Comparison of ENCODE assay signal across 27 mouse cellular contexts in genomic region chr5:127979329-127980002, GRCm38 (mm10).
DNase-seq lines count a peak whose midpoint lies in the region; ATAC-seq and TF ChIP-seq lines count a peak whose summit lies in the region.
"Had no signal": no experiment of that assay in that cellular context is flagged by ENCODE, and none has a peak within 500 bp of the region (broad histone marks: within the 10 kb centered on the region; RNA-seq: fewer than 3 reads in every experiment).

No protein-coding gene starts in this region.

- no peaks in the 10 kb centered on the region for H3K9me3 ChIP-seq in intestine, embryonic 14.5 days (ENCODE audit: control insufficient read depth, low read length)
- H3K9me3 ChIP-seq in hindbrain, embryonic 12.5 days (replicated peaks) = no peaks in the 10 kb centered on the region
- H3K9me3 ChIP-seq: embryonic facial prominence, embryonic 13.5 days; forebrain, embryonic 13.5 days; heart, embryonic 10.5 days; hindbrain, embryonic 15.5 days; limb, embryonic 15.5 days; neural tube, embryonic 13.5 days; stomach, embryonic 15.5 days had no signal

- no peak for TF ChIP-seq CTCF in kidney, adult 2 months (conservative IDR thresholded peaks at IDR 0.05; ENCODE audit: insufficient read depth, insufficient read length, low read depth, low read length)

- no peak overlapping the region for H3K4me2 ChIP-seq in intestine, embryonic 14.5 days (ENCODE audit: low read length)
- H3K4me2 ChIP-seq in hindbrain, embryonic 12.5 days (replicated peaks) = no peak overlapping the region
- H3K4me2 ChIP-seq: embryonic facial prominence, embryonic 13.5 days; forebrain, embryonic 13.5 days; hindbrain, embryonic 15.5 days; limb, embryonic 15.5 days; neural tube, embryonic 13.5 days; stomach, embryonic 15.5 days had no signal

- 0 out of 2 replicates have a peak, but pooled peaks have one; percentile 50 for ATAC-seq in intestine, embryonic 14.5 days (replicated peaks; ENCODE audit: low FRiP score, low TSS enrichment, low read depth)
- no peak for ATAC-seq in hindbrain, embryonic 12.5 days (ENCODE audit: low FRiP score)
- ATAC-seq: CD4-positive, CD25-positive, alpha-beta regulatory T cell, adult 4 months; forebrain, embryonic 13.5 days; midbrain, embryonic 16.5 days had no signal

- no peak overlapping the region for H3K9ac ChIP-seq in intestine, embryonic 14.5 days (ENCODE audit: low read length)
- no peak overlapping the region for H3K9ac ChIP-seq in hindbrain, embryonic 12.5 days
- H3K9ac ChIP-seq: embryonic facial prominence, embryonic 13.5 days; forebrain, embryonic 13.5 days; hindbrain, embryonic 15.5 days; limb, embryonic 15.5 days; neural tube, embryonic 13.5 days; stomach, embryonic 15.5 days had no signal

- H3K4me1 ChIP-seq in kidney, adult 2 months (ENCODE audit: control insufficient read depth, insufficient read depth, low read length) = no peaks in the 10 kb centered on the region
- H3K4me1 ChIP-seq in intestine, embryonic 14.5 days (replicated peaks; ENCODE audit: control insufficient read depth, insufficient read depth, low read length) = no peaks in the 10 kb centered on the region
- H3K4me1 ChIP-seq in hindbrain, embryonic 12.5 days = peaks cover 7% of the 10 kb centered on the region
- H3K4me1 ChIP-seq: embryonic facial prominence, embryonic 13.5 days; heart, embryonic 10.5 days; limb, embryonic 15.5 days; stomach, embryonic 15.5 days had no signal

- H3K27me3 ChIP-seq in kidney, adult 2 months (replicated peaks; ENCODE audit: control insufficient read depth, insufficient read depth, low read length) = no peaks in the 10 kb centered on the region
- H3K27me3 ChIP-seq in intestine, embryonic 14.5 days (replicated peaks; ENCODE audit: control insufficient read depth, insufficient read depth, low read length) = no peaks in the 10 kb centered on the region
- H3K27me3 ChIP-seq in hindbrain, embryonic 12.5 days = no peaks in the 10 kb centered on the region
- H3K27me3 ChIP-seq: embryonic facial prominence, embryonic 13.5 days; forebrain, embryonic 13.5 days; hindbrain, embryonic 15.5 days; limb, embryonic 15.5 days; neural tube, embryonic 13.5 days; stomach, embryonic 15.5 days had no signal

- WGBS in kidney, adult 2 months = 40% methylated on average over 6 of the region's 6 CpGs
- WGBS in intestine, embryonic 14.5 days = 36% methylated on average over 6 of the region's 6 CpGs
- WGBS in hindbrain, embryonic 12.5 days = 60% methylated on average over 6 of the region's 6 CpGs

- no peak for TF ChIP-seq POLR2A in kidney, adult 2 months (IDR thresholded peaks at IDR 0.05; ENCODE audit: low read depth, low read length)

- H3K4me3 ChIP-seq in kidney, adult 2 months (ENCODE audit: insufficient read depth, low read depth, low read length) = no peak overlapping the region
- H3K4me3 ChIP-seq in intestine, embryonic 14.5 days (ENCODE audit: low read depth, low read length) = no peak overlapping the region
- H3K4me3 ChIP-seq in hindbrain, embryonic 12.5 days = no peak overlapping the region
- H3K4me3 ChIP-seq: embryonic facial prominence, embryonic 13.5 days; erythroblast, embryonic 14.5 days; forebrain, embryonic 13.5 days; gastrocnemius, adult 2 months; heart, embryonic 10.5 days; hindbrain, embryonic 15.5 days; limb, embryonic 15.5 days; myocyte; neural tube, embryonic 13.5 days; stomach, embryonic 15.5 days had no signal

- H3K27ac ChIP-seq in kidney, adult 2 months (ENCODE audit: insufficient read depth, low read depth, low read length) = no peak overlapping the region
- H3K27ac ChIP-seq in intestine, embryonic 14.5 days (ENCODE audit: low read depth) = no peak overlapping the region
- no peak overlapping the region for H3K27ac ChIP-seq in hindbrain, embryonic 12.5 days
- H3K27ac ChIP-seq: embryonic facial prominence, embryonic 13.5 days; forebrain, embryonic 13.5 days; gastrocnemius, adult 2 months; heart, embryonic 10.5 days; hindbrain, embryonic 15.5 days; limb, embryonic 15.5 days; neural tube, embryonic 13.5 days; stomach, embryonic 15.5 days had no signal

- H3K36me3 ChIP-seq in kidney, adult 2 months (ENCODE audit: control insufficient read depth, insufficient read depth, low read length) = no peaks in the 10 kb centered on the region
- no peaks in the 10 kb centered on the region for H3K36me3 ChIP-seq in intestine, embryonic 14.5 days (ENCODE audit: control insufficient read depth, insufficient read depth, low read length)
- no peaks in the 10 kb centered on the region for H3K36me3 ChIP-seq in hindbrain, embryonic 12.5 days
- H3K36me3 ChIP-seq: embryonic facial prominence, embryonic 13.5 days; heart, embryonic 10.5 days; hindbrain, embryonic 15.5 days; limb, embryonic 15.5 days; neural tube, embryonic 13.5 days; stomach, embryonic 15.5 days had no signal

- DNase-seq in kidney, adult 2 months = peak; percentile 7
- no peak for DNase-seq in kidney, postnatal 10 days
- peak; percentile 4 for DNase-seq in retina, postnatal 1 day
- no peak for DNase-seq in retina, embryonic 14.5 days (ENCODE audit: low spot score)
- DNase-seq in intestine, embryonic 14.5 days (ENCODE audit: low spot score) = no peak
- DNase-seq in yolk sac, embryonic 10.5 days (ENCODE audit: low spot score) = peak; percentile 28
- DNase-seq in testis, postnatal 14 days (ENCODE audit: low spot score) = no peak
- DNase-seq: adrenal gland, postnatal 10 days; cerebellum, adult 9-10 months; gastrocnemius, adult 2 months; heart, postnatal 4 days; lung, postnatal 4 days; right cerebral cortex, adult 18-20 months; thymus, adult 18-20 months; thymus, postnatal 36 days had no signal

Comparison
In these comparisons a context has a peak if more than half of its experiments do, and no peak if none do; other contexts are left out.
1. DNase-seq: peak in kidney, adult 2 months (single experiment), retina, postnatal 1 day (single experiment) and yolk sac, embryonic 10.5 days (single experiment); none in kidney, postnatal 10 days (single experiment), retina, embryonic 14.5 days (single experiment), intestine, embryonic 14.5 days (single experiment) and testis, postnatal 14 days (single experiment).